Mouse (Mus musculus) MEL (cell line): ENCODE measurements around the gene Usp33. TPM values are rescaled to one million over a fixed set of nuclear protein-coding genes. Genes with fewer than 3 reads are reported as not detected.
A peak's percentile ranks its signal among the peaks of the same experiment; 100 is the strongest.

Experiments
- DNase-seq: peaks from one replicate; pipeline ENCODE4 v3.0.0; 2011; ENCODE audit warnings: low read depth, low spot score
- H3K27ac ChIP-seq: 2 replicates; pipeline ENCODE4 v1.5.1; 2012; ENCODE audit warnings: low read depth, mild to moderate bottlenecking, control low read depth, low read length, moderate library complexity; ENCODE audit not compliant: control insufficient read depth
- H3K27me3 ChIP-seq, 2 experiments: fragments of 150-350 bp in 1 of 2; sonication (generic) in 1 of 2; 2 replicates each; pipeline ENCODE4 v1.6.1; 2012; ENCODE audit warnings: low read length in 2 of 2, mild to moderate bottlenecking in 2 of 2, improper control_type of control experiment in 1 of 2, moderate library complexity in 1 of 2; ENCODE audit not compliant: insufficient read depth in 2 of 2, control insufficient read depth in 1 of 2
- H3K36me3 ChIP-seq, 2 experiments: 2 replicates each; pipeline ENCODE4 v1.6.1; 2012 to 2014; ENCODE audit warnings: low read length in 2 of 2, improper control_type of control experiment in 1 of 2, inconsistent platforms in 1 of 2, mild to moderate bottlenecking in 1 of 2; ENCODE audit not compliant: insufficient read depth in 2 of 2, control insufficient read depth in 1 of 2
- H3K4me1 ChIP-seq, 2 experiments: fragments of 150-350 bp in 1 of 2; sonication (generic) in 1 of 2; 2 replicates each; pipeline ENCODE4 v1.6.1; 2012; ENCODE audit warnings: low read length in 2 of 2, improper control_type of control experiment in 1 of 2, mild to moderate bottlenecking in 1 of 2; ENCODE audit not compliant: insufficient read depth in 2 of 2, control insufficient read depth in 1 of 2
- H3K4me3 ChIP-seq, 2 experiments: fragments of 150-350 bp in 1 of 2; sonication (generic) in 1 of 2; 2 replicates each; pipeline ENCODE4 v1.5.1; 2012; ENCODE audit warnings: low read depth in 2 of 2, low read length in 2 of 2, mild to moderate bottlenecking in 2 of 2, moderate library complexity in 2 of 2, control low read depth in 1 of 2, improper control_type of control experiment in 1 of 2; ENCODE audit not compliant: control insufficient read depth in 1 of 2, insufficient read depth in 1 of 2
- H3K79me2 ChIP-seq: 2 replicates; pipeline ENCODE4 v1.6.1; 2012; ENCODE audit warnings: mild to moderate bottlenecking, low read length, moderate library complexity; ENCODE audit not compliant: control insufficient read depth, poor library complexity, insufficient read depth
- H3K9ac ChIP-seq: 2 replicates; pipeline ENCODE4 v1.6.1; 2012; ENCODE audit warnings: low read depth, mild to moderate bottlenecking, control low read depth, low read length, moderate library complexity; ENCODE audit not compliant: control insufficient read depth, poor library complexity, severe bottlenecking
- H3K9me3 ChIP-seq: fragments of 150-350 bp; sonication (generic); replicated peaks from 2 replicates; pipeline ENCODE4 v1.6.1; 2012; ENCODE audit warnings: mild to moderate bottlenecking, low read length, improper control_type of control experiment, moderate library complexity; ENCODE audit not compliant: insufficient read depth
- BHLHE40 ChIP-seq: IDR thresholded peaks from 2 replicates; pipeline ENCODE4 v1.6.1; 2012; ENCODE audit warnings: low read depth, mild to moderate bottlenecking, inconsistent platforms, low read length, improper control_type of control experiment, borderline replicate concordance
- CHD2 ChIP-seq: IDR thresholded peaks from 2 replicates; pipeline ENCODE4 v1.6.1; 2011; ENCODE audit warnings: low read length, improper control_type of control experiment
- CTCF ChIP-seq, 3 experiments: IDR thresholded peaks in 2 of 3; conservative IDR thresholded peaks in 1 of 3; 2 replicates each; pipeline ENCODE4 v1.5.1; 2011 to 2012; ENCODE audit warnings: low read length in 3 of 3, low read depth in 2 of 3, mild to moderate bottlenecking in 2 of 3, improper control_type of control experiment in 1 of 3, inconsistent platforms in 1 of 3, mixed read lengths in 1 of 3, moderate library complexity in 1 of 3; ENCODE audit not compliant: control insufficient read depth in 1 of 3, insufficient read depth in 1 of 3, poor library complexity in 1 of 3, severe bottlenecking in 1 of 3
- ETS1 ChIP-seq: IDR thresholded peaks from 2 replicates; pipeline ENCODE4 v1.6.1; 2012; ENCODE audit warnings: low read depth, mild to moderate bottlenecking, inconsistent platforms, low read length, improper control_type of control experiment, moderate library complexity
- MAX ChIP-seq: IDR thresholded peaks from 2 replicates; pipeline ENCODE4 v1.6.1; 2011; ENCODE audit warnings: low read length, improper control_type of control experiment
- MYB ChIP-seq: IDR thresholded peaks from 2 replicates; pipeline ENCODE4 v1.6.1; 2011; ENCODE audit warnings: mild to moderate bottlenecking, low read depth, low read length, improper control_type of control experiment
- MYC ChIP-seq: IDR thresholded peaks from 2 replicates; pipeline ENCODE4 v1.6.1; 2011; ENCODE audit warnings: low read depth, mild to moderate bottlenecking, low read length, improper control_type of control experiment, moderate library complexity
- POLR2AphosphoS5 ChIP-seq: IDR thresholded peaks from 2 replicates; pipeline ENCODE4 v1.6.1; 2012; ENCODE audit warnings: low read depth, borderline replicate concordance, mild to moderate bottlenecking, inconsistent platforms, low read length, moderate library complexity, mixed read lengths
- RAD21 ChIP-seq: IDR thresholded peaks from 2 replicates; pipeline ENCODE4 v1.6.1; 2011; ENCODE audit warnings: mild to moderate bottlenecking, low read depth, low read length, improper control_type of control experiment
- RCOR1 ChIP-seq: IDR thresholded peaks from 2 replicates; pipeline ENCODE4 v1.6.1; 2012; ENCODE audit warnings: low read depth, mild to moderate bottlenecking, inconsistent platforms, low read length, improper control_type of control experiment
- SMC3 ChIP-seq: IDR thresholded peaks from 2 replicates; pipeline ENCODE4 v1.6.1; 2011; ENCODE audit warnings: low read depth, low read length, improper control_type of control experiment
- TCF12 ChIP-seq: IDR thresholded peaks from 2 replicates; pipeline ENCODE4 v1.6.1; 2014; ENCODE audit warnings: low read depth, mild to moderate bottlenecking, inconsistent platforms, low read length, improper control_type of control experiment, moderate library complexity
- UBTF ChIP-seq: IDR thresholded peaks from 2 replicates; pipeline ENCODE4 v1.6.1; 2012; ENCODE audit warnings: low read depth, mild to moderate bottlenecking, inconsistent platforms, low read length, improper control_type of control experiment, moderate library complexity, borderline replicate concordance; ENCODE audit not compliant: insufficient read depth
- ZC3H11A ChIP-seq: IDR thresholded peaks from 2 replicates; pipeline ENCODE4 v1.6.1; 2012; ENCODE audit warnings: low read depth, mild to moderate bottlenecking, inconsistent platforms, low read length, improper control_type of control experiment
- ZMIZ1 ChIP-seq: IDR thresholded peaks from 2 replicates; pipeline ENCODE4 v1.6.1; 2012; ENCODE audit warnings: low read depth, mild to moderate bottlenecking, inconsistent platforms, low read length, improper control_type of control experiment, moderate library complexity
- polyA plus RNA-seq, 2 experiments: library from polyadenylated mRNA; stranded (reverse) in 1 of 2; unstranded in 1 of 2; fragments of >175 nt in 1 of 2; fragments of >200 nt in 1 of 2; gene quantifications; 2 replicates each; pipeline versions ENCODE4 v1.2.1 to v1.2.4; 2012; ENCODE audit warnings: low replicate concordance in 2 of 2, low read depth in 1 of 2; ENCODE audit not compliant: insufficient read length in 2 of 2, insufficient read depth in 1 of 2, missing spikeins in 1 of 2
- total RNA-seq: library from RNA; depleted of rRNA; stranded (reverse); fragments of 300-350 nt; gene quantifications from 2 replicates; pipeline ENCODE4 v1.2.3, GENCODE M21; 2012

The Usp33 gene
- total and polyA plus RNA-seq, 3 experiments: 32.3 to 34.1 TPM; not detected in 1

GRCm38 (mm10) chr3:152320972-152321645 lies 25.2 kb upstream of the Usp33 start:
- H3K9me3 ChIP-seq: no peaks in the 10 kb centered on the region
- H3K27ac ChIP-seq: no peak overlapping the region
- H3K4me1 ChIP-seq: peaks cover 2 to 8% of the 10 kb centered on the region in 2 experiments; a peak in 3 of 4 replicates
- H3K79me2 ChIP-seq: no peaks in the 10 kb centered on the region
- no peak overlapping the region for H3K9ac ChIP-seq
- no peak for DNase-seq
- H3K36me3 ChIP-seq: peaks cover 1 to 5% of the 10 kb centered on the region in 2 experiments
- H3K27me3 ChIP-seq: no peaks in the 10 kb centered on the region
- TF ChIP-seq POLR2AphosphoS5 (no peak), MYB (no peak), SMC3 (peak; percentile 17; the same call in 1 of the 2 replicates), RAD21 (peak; percentile 36), ZC3H11A (peak; percentile 22; the same call in 1 of the 2 replicates), CTCF (IDR thresholded peaks at IDR 0.05 in 2 of 3, conservative IDR thresholded peaks at IDR 0.05 in 1 of 3; ENCODE audit: control insufficient read depth in 1 of 3, insufficient read depth in 1 of 3, low read depth in 2 of 3, low read length in 3 of 3, poor library complexity in 1 of 3, severe bottlenecking in 1 of 3) (peak in 2 of 3 experiments; percentile 7 to 31; a peak in 2 of 6 replicates), CHD2 (no peak)
- H3K4me3 ChIP-seq: no peak overlapping the region

- peaks cover 2 to 3% of the 10 kb centered on the region in 2 experiments; a peak in 2 of 4 replicates for H3K4me1 ChIP-seq
- DNase-seq: no peak
- TF ChIP-seq MYC: no peak
- no peak for TF ChIP-seq UBTF
- TF ChIP-seq BHLHE40: no peak
- TF ChIP-seq RAD21: no peak
- TF ChIP-seq MYB: no peak
- no peak for TF ChIP-seq RCOR1
- no peak for TF ChIP-seq MAX
- TF ChIP-seq, all 39 proteins: peak for 0
- H3K27me3 ChIP-seq: no peaks in the 10 kb centered on the region
- no peak overlapping the region for H3K27ac ChIP-seq
- H3K9ac ChIP-seq: no peak overlapping the region
- peaks cover 1 to 5% of the 10 kb centered on the region in 2 experiments for H3K36me3 ChIP-seq
- no peaks in the 10 kb centered on the region for H3K9me3 ChIP-seq
- H3K4me3 ChIP-seq: no peak overlapping the region
- H3K79me2 ChIP-seq: no peaks in the 10 kb centered on the region
Observed at GRCm38 (mm10) chr3:152321765-152322547, 24.3 kb upstream of the Usp33 start.

GRCm38 (mm10) chr3:152332104-152332503 lies 14.2 kb upstream of the Usp33 start:
- H3K36me3 ChIP-seq: peaks cover 0 to 10% of the 10 kb centered on the region in 2 experiments; a peak in 2 of 4 replicates
- no peaks in the 10 kb centered on the region for H3K9me3 ChIP-seq
- no peaks in the 10 kb centered on the region; the same call in 1 of the 2 replicates for H3K79me2 ChIP-seq
- H3K27ac ChIP-seq: no peak overlapping the region
- no peaks in the 10 kb centered on the region for H3K4me1 ChIP-seq
- H3K4me3 ChIP-seq: no peak overlapping the region
- no peak for DNase-seq
- no peak for TF ChIP-seq TCF12
- TF ChIP-seq ETS1: no peak
- TF ChIP-seq ZMIZ1: no peak
- no peak for TF ChIP-seq CHD2
- H3K9ac ChIP-seq: no peak overlapping the region
- H3K27me3 ChIP-seq: no peaks in the 10 kb centered on the region
